ENCODE assay signal across 28 mouse cellular contexts in genomic region chr11:100178307-100178706, GRCm38 (mm10). TPM values are rescaled to one million over a fixed set of nuclear protein-coding genes. Genes with fewer than 3 reads are reported as not detected.
"Had no signal": no experiment of that assay in that cellular context is flagged by ENCODE, and none has a peak within 500 bp of the region (broad histone marks: within the 10 kb centered on the region; RNA-seq: fewer than 3 reads in every experiment).

No protein-coding gene starts in this region.

- DNase-seq: kidney, adult 18-20 months; kidney, adult 9 months; kidney, postnatal 14 days; kidney, postnatal 4 days; left cerebral cortex, postnatal 4 days; liver, postnatal 0 days; lung, embryonic 14.5 days; right cerebral cortex, adult 18-20 months; thymus, adult 18-20 months; thymus, postnatal 36 days had no signal

- H3K36me3 ChIP-seq: limb, embryonic 12.5 days; limb, embryonic 15.5 days; midbrain, embryonic 12.5 days; midbrain, embryonic 15.5 days; neural tube, embryonic 12.5 days; neural tube, embryonic 15.5 days had no signal

- H3K9me3 ChIP-seq: limb, embryonic 12.5 days; limb, embryonic 15.5 days; midbrain, embryonic 12.5 days; midbrain, embryonic 15.5 days; neural tube, embryonic 12.5 days; neural tube, embryonic 15.5 days had no signal

- H3K4me2 ChIP-seq: limb, embryonic 12.5 days; limb, embryonic 15.5 days; liver, embryonic 11.5 days; lung, embryonic 14.5 days; midbrain, embryonic 12.5 days; midbrain, embryonic 15.5 days; neural tube, embryonic 12.5 days; neural tube, embryonic 15.5 days had no signal

- H3K27me3 ChIP-seq: limb, embryonic 12.5 days; limb, embryonic 15.5 days; midbrain, embryonic 12.5 days; midbrain, embryonic 15.5 days; neural tube, embryonic 12.5 days; neural tube, embryonic 15.5 days had no signal

- H3K9ac ChIP-seq: limb, embryonic 12.5 days; limb, embryonic 15.5 days; liver, embryonic 14.5 days; liver, postnatal 0 days; lung, embryonic 14.5 days; midbrain, embryonic 12.5 days; midbrain, embryonic 15.5 days; neural tube, embryonic 12.5 days; neural tube, embryonic 15.5 days had no signal

- H3K4me1 ChIP-seq: limb, embryonic 12.5 days; limb, embryonic 15.5 days; midbrain, embryonic 12.5 days; midbrain, embryonic 15.5 days; neural tube, embryonic 12.5 days; neural tube, embryonic 15.5 days had no signal

- ATAC-seq: intestine, embryonic 16.5 days; liver, postnatal 0 days; lung, postnatal 0 days; midbrain, embryonic 15.5 days had no signal

- H3K27ac ChIP-seq: limb, embryonic 12.5 days; limb, embryonic 15.5 days; liver, embryonic 14.5 days; macrophage; midbrain, embryonic 12.5 days; midbrain, embryonic 15.5 days; neural tube, embryonic 12.5 days; neural tube, embryonic 15.5 days had no signal

- H3K4me3 ChIP-seq: limb, embryonic 12.5 days; limb, embryonic 15.5 days; midbrain, embryonic 12.5 days; midbrain, embryonic 15.5 days; neural tube, embryonic 12.5 days; neural tube, embryonic 15.5 days had no signal

RNA-seq across cellular contexts. Expression of gene Krt9, which starts 14.7 kb away (rescaled TPM):
- polyA plus RNA-seq: intestine, embryonic 16.5 days; kidney, embryonic 16.5 days; limb, embryonic 12.5 days; liver, embryonic 11.5 days; liver, embryonic 14.5 days; liver, postnatal 0 days; lung, embryonic 14.5 days; lung, postnatal 0 days; macrophage; midbrain, embryonic 12.5 days; midbrain, embryonic 15.5 days; small intestine, adult 2 months; spleen, adult 2 months; stomach, embryonic 16.5 days; testis, adult 2 months had no signal

RNA-seq across cellular contexts. Expression of gene Krt14, which starts 29.0 kb away (rescaled TPM):
- total RNA-seq: layer of hippocampus, adult 8-10 months; megakaryocyte, adult 5-6 weeks had no signal
- polyA plus RNA-seq: lung, embryonic 14.5 days; macrophage; small intestine, adult 2 months; spleen, adult 2 months; testis, adult 2 months had no signal

RNA-seq across cellular contexts. Expression of gene Krt19, which starts 29.8 kb away (rescaled TPM):
- total RNA-seq: megakaryocyte, adult 5-6 weeks had no signal
- polyA plus RNA-seq: macrophage had no signal

RNA-seq across cellular contexts. Expression of gene Krt15, which starts 42.6 kb away (rescaled TPM):
- total RNA-seq: left cerebral cortex, postnatal 4 days; megakaryocyte, adult 5-6 weeks had no signal
- polyA plus RNA-seq: macrophage; spleen, adult 2 months had no signal

RNA-seq across cellular contexts. Expression of gene Krt13, which starts 56.9 kb away (rescaled TPM):
- total RNA-seq: layer of hippocampus, adult 8-10 months; left cerebral cortex, postnatal 4 days; megakaryocyte, adult 5-6 weeks had no signal
- polyA plus RNA-seq: limb, embryonic 12.5 days; liver, postnatal 0 days; lung, embryonic 14.5 days; macrophage; midbrain, embryonic 12.5 days; midbrain, embryonic 15.5 days; small intestine, adult 2 months; testis, adult 2 months had no signal
